Mouse (Mus musculus) ES-Bruce4 (cell line): ENCODE results near the gene Clstn3. TPM values are rescaled to one million over a fixed set of nuclear protein-coding genes. Genes with fewer than 3 reads are reported as not detected.
"Not testable (repeated sequence)": the region's sequence is repeated elsewhere in the genome, so short reads cannot be mapped to it uniquely, and the experiment has no call there.

Experiments
- H3K27ac ChIP-seq: 2 replicates; pipeline ENCODE4 v1.5.1; 2012; ENCODE audit warnings: low read length, inconsistent platforms; ENCODE audit not compliant: insufficient read depth
- H3K27me3 ChIP-seq: 2 replicates; pipeline ENCODE4 v1.6.1; 2012; ENCODE audit warnings: mild to moderate bottlenecking, low read length, inconsistent platforms; ENCODE audit not compliant: control insufficient read depth, poor library complexity, insufficient read depth, severe bottlenecking
- H3K36me3 ChIP-seq: 2 replicates; pipeline ENCODE4 v1.6.1; 2012; ENCODE audit warnings: inconsistent platforms, mild to moderate bottlenecking, low read length, moderate library complexity; ENCODE audit not compliant: control insufficient read depth, poor library complexity, insufficient read depth, severe bottlenecking
- H3K4me1 ChIP-seq: one replicate; pipeline ENCODE4 v1.8.1; 2011; ENCODE audit warnings: low read length; ENCODE audit not compliant: control insufficient read depth, insufficient read depth
- H3K4me3 ChIP-seq: 2 replicates; pipeline ENCODE4 v1.5.1; 2011; ENCODE audit warnings: low read depth, mild to moderate bottlenecking, low read length
- H3K9ac ChIP-seq: 2 replicates; pipeline ENCODE4 v1.6.1; 2012; ENCODE audit warnings: low read depth, mild to moderate bottlenecking, inconsistent platforms; ENCODE audit not compliant: poor library complexity, severe bottlenecking
- H3K9me3 ChIP-seq: replicated peaks from 2 replicates; pipeline ENCODE4 v1.6.1; 2012; ENCODE audit warnings: mild to moderate bottlenecking, low read length, inconsistent platforms; ENCODE audit not compliant: control insufficient read depth, poor library complexity, insufficient read depth, severe bottlenecking
- CTCF ChIP-seq: IDR thresholded peaks from one replicate; pipeline ENCODE4 v1.8.1; 2011; ENCODE audit warnings: low read depth, low read length
- EP300 ChIP-seq: IDR thresholded peaks from 2 replicates; pipeline ENCODE4 v1.6.1; 2011; ENCODE audit warnings: low read depth, low read length; ENCODE audit not compliant: insufficient read depth
- POLR2A ChIP-seq: IDR thresholded peaks from one replicate; pipeline ENCODE4 v1.8.1; 2011; ENCODE audit warnings: low read length; ENCODE audit not compliant: insufficient read depth
- polyA plus RNA-seq: library from polyadenylated mRNA; stranded (reverse); fragments of >200 nt; gene quantifications from 2 replicates; pipeline ENCODE4 v1.2.4, GENCODE M21; 2011; ENCODE audit warnings: low read depth; ENCODE audit not compliant: missing spikeins, insufficient read depth, insufficient read length

Clstn3 gene
- polyA plus RNA-seq, 1 experiment: 17.1 TPM

GRCm38 (mm10) chr6:124492842-124493561 is 28.4 kb upstream of the Clstn3 start, which contains the start of gene C1rl:
TSS of gene C1rl (plus strand) at chr6:124493113.
- Histone ChIP-seq H3K9ac (peak within 1 kb of the TSS; percentile 7; the same call in 1 of the 2 replicates), H3K27me3 (no peaks in the 10 kb centered on the region), H3K4me3 (peak within 1 kb of the TSS; percentile 4; the same call in 1 of the 2 replicates), H3K4me1 (no peaks in the 10 kb centered on the region), H3K9me3 (no peaks in the 10 kb centered on the region; the same call in 1 of the 2 replicates), H3K36me3 (no peaks in the 10 kb centered on the region), H3K27ac (no peak within 1 kb of the TSS)
- TF ChIP-seq EP300 (0 out of 2 replicates have a peak, but pooled peaks have one; percentile 9), CTCF (peak; percentile 49), POLR2A (no peak)

- Histone ChIP-seq H3K4me1 (no peaks in the 10 kb centered on the region), H3K36me3 (no peaks in the 10 kb centered on the region), H3K27me3 (no peaks in the 10 kb centered on the region), H3K4me3 (no peak overlapping the region), H3K9me3 (no peaks in the 10 kb centered on the region; the same call in 1 of the 2 replicates), H3K9ac (no peak overlapping the region), H3K27ac (no peak overlapping the region)
- TF ChIP-seq CTCF: no peak
- no peak for TF ChIP-seq EP300
- TF ChIP-seq POLR2A: no peak
These were observed 26.8 kb upstream of the Clstn3 start for GRCm38 (mm10) chr6:124491427-124491826.

- Histone ChIP-seq H3K36me3 (no peaks in the 10 kb centered on the region), H3K4me3 (no peak overlapping the region), H3K9me3 (no peaks in the 10 kb centered on the region), H3K4me1 (no peaks in the 10 kb centered on the region), H3K27me3 (no peaks in the 10 kb centered on the region), H3K9ac (no peak overlapping the region), H3K27ac (no peak overlapping the region)
- TF ChIP-seq EP300 (no peak), CTCF (no peak), POLR2A (no peak)
These were observed 24.4 kb upstream of the Clstn3 start for GRCm38 (mm10) chr6:124488952-124489351.

- TF ChIP-seq POLR2A: no peak
- TF ChIP-seq CTCF: no peak
- TF ChIP-seq EP300: no peak
- Histone ChIP-seq H3K4me3 (no peak overlapping the region), H3K4me1 (no peaks in the 10 kb centered on the region), H3K9ac (no peak overlapping the region), H3K27ac (no peak overlapping the region), H3K36me3 (no peaks in the 10 kb centered on the region), H3K9me3 (no peaks in the 10 kb centered on the region), H3K27me3 (no peaks in the 10 kb centered on the region)
These were observed 22.9 kb upstream of the Clstn3 start for GRCm38 (mm10) chr6:124487509-124487908.

GRCm38 (mm10) chr6:124485414-124486144 is 21.0 kb upstream of the Clstn3 start:
- peak; percentile 80 for TF ChIP-seq POLR2A
- no peak for TF ChIP-seq EP300
- Histone ChIP-seq H3K4me3 (peak overlapping the region; percentile 77), H3K9me3 (no peaks in the 10 kb centered on the region), H3K9ac (peak overlapping the region; percentile 73), H3K27me3 (no peaks in the 10 kb centered on the region), H3K36me3 (no peaks in the 10 kb centered on the region), H3K4me1 (no peaks in the 10 kb centered on the region), H3K27ac (peak overlapping the region; percentile 58; the same call in 1 of the 2 replicates)

- Histone ChIP-seq H3K27ac (no peak overlapping the region), H3K27me3 (no peaks in the 10 kb centered on the region), H3K4me3 (no peak overlapping the region), H3K9ac (peak overlapping the region; percentile 71), H3K9me3 (no peaks in the 10 kb centered on the region), H3K4me1 (no peaks in the 10 kb centered on the region), H3K36me3 (no peaks in the 10 kb centered on the region)
- TF ChIP-seq EP300 (no peak), POLR2A (no peak), CTCF (no peak)
These were observed 20.3 kb upstream of the Clstn3 start for GRCm38 (mm10) chr6:124484851-124485250.

GRCm38 (mm10) chr6:124483831-124484230 is 19.2 kb upstream of the Clstn3 start:
- H3K9ac ChIP-seq, H3K27me3 ChIP-seq, H3K9me3 ChIP-seq, H3K4me1 ChIP-seq, H3K36me3 ChIP-seq, H3K4me3 ChIP-seq, H3K27ac ChIP-seq: not testable (repeated sequence)
